Mouse (Mus musculus) effector memory CD4-positive, alpha-beta T cell, adult 5 months (primary cell): ENCODE results near the gene Gm49425. TPM values are rescaled to one million over a fixed set of nuclear protein-coding genes. Genes with fewer than 3 reads are reported as not detected.

ENCODE experiments used
- polyA plus RNA-seq: library from polyadenylated mRNA; unstranded; fragments of 100-300 nt; shearing (Covaris generic); gene quantifications from one replicate; pipeline ENCODE4 v1.2.1, GENCODE M21; 2017

The Gm49425 gene
- not detected for polyA plus RNA-seq

DNA sequence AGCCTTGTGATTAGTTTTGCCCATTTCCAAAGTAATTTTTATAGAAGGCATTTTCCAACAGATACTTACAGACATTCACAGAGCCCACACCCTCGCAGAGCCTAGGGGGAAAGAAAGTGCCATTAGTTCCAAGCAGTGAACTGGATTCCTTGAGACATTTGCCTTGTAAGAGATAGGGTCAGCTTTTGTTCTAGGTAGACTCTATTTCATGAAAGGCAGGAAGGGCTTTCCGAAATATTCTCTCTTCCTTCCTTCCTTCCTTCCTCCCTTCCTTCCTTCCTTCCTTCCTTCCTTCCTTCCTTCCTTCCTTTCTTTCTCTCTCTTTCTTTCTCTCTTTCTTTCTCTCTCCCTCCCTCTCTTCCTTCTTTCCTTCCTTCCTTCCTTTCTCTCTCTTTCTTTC, at the start of gene Gm49425:
Gene Gm49425, minus strand, starts transcription at position 101 of the 400 bp plus-strand sequence.

DNA sequence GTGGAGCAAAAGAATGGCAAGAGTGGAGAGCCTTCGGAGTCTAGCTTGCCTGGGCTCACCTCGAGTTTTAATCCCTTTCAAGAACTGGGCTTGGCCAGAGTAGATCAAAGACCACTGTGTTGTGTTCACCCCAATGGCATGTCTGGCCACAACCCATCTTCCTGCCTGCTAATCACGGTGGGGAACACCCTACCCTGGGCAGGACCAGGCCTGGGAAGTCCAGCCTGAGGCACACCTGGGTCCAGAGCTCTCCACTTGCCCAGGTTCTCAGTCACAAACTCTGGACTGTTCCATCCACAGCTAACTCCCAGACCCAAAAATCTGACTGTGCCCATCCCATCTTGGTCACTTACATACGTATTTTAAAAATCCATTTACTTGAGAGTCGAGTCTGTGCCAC, 45.8 kb upstream of the Gm49425 start, which contains the start of gene Krt90:
Gene Krt90, minus strand, starts transcription at position 101 of the 400 bp plus-strand sequence.

DNA sequence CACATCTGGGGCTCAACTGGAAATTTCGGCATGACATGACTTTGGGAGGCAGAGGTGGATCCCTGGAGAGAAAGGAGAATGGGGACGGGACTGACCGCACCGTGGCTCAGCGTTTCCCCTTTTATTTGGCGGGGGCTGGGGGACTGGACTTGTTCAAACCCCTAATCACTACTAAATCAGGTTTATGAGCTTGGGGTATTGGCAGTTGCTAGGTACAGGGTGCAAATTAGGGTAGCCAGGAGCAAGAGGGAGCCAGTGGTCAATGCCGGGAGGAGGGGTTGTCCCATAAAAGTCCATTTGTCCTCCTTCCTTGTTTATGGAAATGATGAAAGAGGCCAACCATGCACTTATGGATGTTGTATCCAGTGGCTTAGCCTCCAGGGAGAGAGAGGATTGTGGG, 33.5 kb upstream of the Gm49425 start, which contains the start of gene Krt82:
Gene Krt82, minus strand, starts transcription at position 101 of the 400 bp plus-strand sequence.

DNA sequence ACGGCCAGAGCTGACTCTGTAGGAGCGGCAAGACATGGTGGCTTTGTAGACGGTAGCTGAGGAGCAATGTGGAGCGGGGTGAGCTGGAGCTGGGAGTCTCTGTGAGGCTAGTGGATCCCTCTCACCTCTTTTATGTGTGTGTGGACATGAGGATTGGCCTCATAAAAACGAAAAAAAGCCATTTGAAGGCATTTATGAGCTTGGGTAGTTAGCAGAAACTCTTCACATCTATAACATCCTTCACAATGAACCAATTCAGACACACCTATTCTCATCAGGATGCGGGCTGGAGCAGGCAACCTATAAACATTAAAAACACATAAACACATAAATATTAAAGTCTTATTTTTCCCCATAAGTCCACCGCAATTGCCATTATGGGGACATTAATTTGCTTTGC, 15.7 kb upstream of the Gm49425 start, which contains the start of gene Krt84:
Gene Krt84, minus strand, starts transcription at position 101 of the 400 bp plus-strand sequence.

DNA sequence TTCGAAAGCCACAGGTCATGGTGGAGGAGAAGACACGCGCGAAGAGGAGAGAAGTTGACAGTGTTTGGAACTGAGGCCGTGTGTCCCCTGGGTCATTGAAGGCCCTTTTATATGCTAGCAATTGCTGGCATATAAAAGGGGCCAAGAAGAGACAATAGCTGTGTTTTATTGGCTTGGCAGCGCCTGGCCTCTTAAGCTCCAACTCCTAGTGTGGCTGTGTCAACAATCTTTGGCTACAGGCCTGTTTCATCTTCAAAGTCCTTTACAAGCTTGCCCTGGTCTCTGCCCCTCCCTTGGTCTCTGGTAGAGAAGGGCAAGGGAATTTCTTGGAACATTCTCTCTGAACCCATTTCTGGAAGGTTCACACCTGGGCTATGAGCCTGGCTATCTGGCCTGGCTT, 25.6 kb downstream of the Gm49425 start, which contains the start of gene Krt83:
Gene Krt83, minus strand, starts transcription at position 82 of the 400 bp plus-strand sequence.

DNA sequence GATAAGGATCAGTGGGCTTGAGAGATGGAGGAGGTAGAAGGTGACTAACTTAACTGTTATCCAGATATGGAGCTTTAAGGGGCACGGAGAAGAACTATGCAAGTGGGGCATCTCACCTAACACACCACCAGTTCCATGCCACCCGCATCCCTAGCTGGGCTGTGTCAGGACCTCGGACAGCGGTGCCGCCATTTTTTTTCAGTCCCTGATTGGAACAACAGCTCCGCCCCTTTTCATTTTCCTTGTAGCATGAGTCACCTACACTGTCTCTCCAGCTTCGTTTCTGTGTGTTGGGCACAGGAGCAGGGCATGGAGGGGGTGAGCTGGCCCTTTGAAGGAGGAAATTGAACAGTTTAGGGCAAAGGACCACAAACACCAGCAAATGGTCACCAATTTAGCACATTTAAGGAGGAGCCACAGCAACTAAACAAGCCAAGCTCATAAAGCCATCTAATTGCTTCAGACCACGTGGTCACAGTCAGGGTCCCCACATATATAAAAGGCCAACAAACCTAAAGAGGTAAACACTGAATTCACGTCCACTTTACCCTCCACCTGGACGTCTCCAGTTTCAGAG, 44.0 kb downstream of the Gm49425 start, which contains the start of gene Krt86:
Gene Krt86, plus strand, starts transcription at position 527 of the 577 bp plus-strand sequence.

Other genes with a start within 250 kb of the Gm49425 start
- gene Atg101, start 233.0 kb downstream of the Gm49425 start, polyA plus RNA-seq: 90.7 TPM
- gene 6030408B16Rik, start 224.0 kb downstream of the Gm49425 start, polyA plus RNA-seq: not detected
- gene Krt80, start 147.1 kb downstream of the Gm49425 start, polyA plus RNA-seq: not detected
- gene Krt7, start 106.2 kb downstream of the Gm49425 start, polyA plus RNA-seq: not detected
- gene Krt87, start 78.5 kb downstream of the Gm49425 start, polyA plus RNA-seq: not detected
- gene Krt88, start 69.5 kb downstream of the Gm49425 start, polyA plus RNA-seq: not detected
- gene Krt81, start 53.5 kb downstream of the Gm49425 start, polyA plus RNA-seq: not detected
- gene Krt86, start 43.8 kb downstream of the Gm49425 start, polyA plus RNA-seq: not detected
- 17.0 TPM for gene Krt83, start 25.7 kb downstream of the Gm49425 start, polyA plus RNA-seq
- not detected for gene Krt84, start 15.6 kb upstream of the Gm49425 start, polyA plus RNA-seq
- gene Krt82, start 33.4 kb upstream of the Gm49425 start, polyA plus RNA-seq: not detected
- not detected for gene Krt90, start 45.7 kb upstream of the Gm49425 start, polyA plus RNA-seq
- gene Krt75, start 56.6 kb upstream of the Gm49425 start, polyA plus RNA-seq: 0.19 TPM
- gene Gm5414, start 110.9 kb upstream of the Gm49425 start, polyA plus RNA-seq: not detected
- not detected for gene Gm5478, start 130.1 kb upstream of the Gm49425 start, polyA plus RNA-seq
- gene Krt6b, start 163.0 kb upstream of the Gm49425 start, polyA plus RNA-seq: not detected
- gene Krt6a, start 177.0 kb upstream of the Gm49425 start, polyA plus RNA-seq: not detected
- not detected for gene Krt5, start 195.6 kb upstream of the Gm49425 start, polyA plus RNA-seq
- not detected for gene Krt71, start 225.8 kb upstream of the Gm49425 start, polyA plus RNA-seq